Mouse (Mus musculus) splenic B cell, adult 2 months (primary cell): Measurements from ENCODE around the gene 9530003J23Rik.
"Not testable (repeated sequence)": the region's sequence is repeated elsewhere in the genome, so short reads cannot be mapped to it uniquely, and the experiment has no call there.

Experiments
- DNase-seq: peaks from one replicate; pipeline ENCODE4 v3.0.0-alpha.2; 2011; ENCODE audit warnings: low read depth, low spot score
- H3K27me3 ChIP-seq: 2 replicates; pipeline ENCODE4 v1.6.1; 2012; ENCODE audit warnings: mild to moderate bottlenecking, low read length, moderate library complexity, mixed read lengths; ENCODE audit not compliant: control insufficient read depth, poor library complexity, insufficient read depth, severe bottlenecking
- H3K36me3 ChIP-seq: 2 replicates; pipeline ENCODE4 v1.6.1; 2012; ENCODE audit warnings: mild to moderate bottlenecking, low read length, moderate library complexity, mixed read lengths; ENCODE audit not compliant: control insufficient read depth, poor library complexity, insufficient read depth, severe bottlenecking

9530003J23Rik gene

DNA sequence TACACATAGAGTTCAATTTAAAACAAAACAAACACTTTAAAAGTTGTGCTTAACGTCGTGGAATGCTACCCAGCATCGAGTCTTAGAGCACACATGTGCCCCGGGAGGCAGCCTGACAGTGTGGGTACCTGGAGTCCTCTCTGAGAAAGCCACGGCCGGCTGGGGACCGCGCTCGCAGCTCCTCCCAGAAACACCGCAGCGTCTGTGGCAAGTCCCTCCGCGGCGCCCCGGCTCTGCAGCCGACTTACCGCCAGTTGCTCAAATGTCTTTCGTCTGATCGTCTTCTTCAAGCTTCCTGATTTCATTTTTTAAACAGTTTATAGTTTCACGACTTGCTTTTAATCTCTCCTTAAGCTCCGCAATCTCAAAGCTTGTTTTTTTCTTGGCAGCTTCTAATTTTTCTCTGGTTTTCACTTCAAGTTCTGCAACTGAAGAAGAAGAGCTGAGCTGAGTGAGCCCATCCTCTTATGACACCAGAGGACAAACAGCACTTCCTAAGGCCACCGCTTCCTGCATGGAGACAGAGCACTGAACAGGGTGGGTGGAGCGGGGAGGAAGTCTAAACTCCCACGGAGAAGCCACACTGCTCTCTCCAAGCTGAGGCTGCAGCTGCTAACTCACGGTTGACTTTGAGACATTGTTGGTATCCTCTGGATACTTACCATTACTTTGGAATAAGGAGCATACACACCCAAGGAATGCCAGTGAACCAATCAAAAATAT lies 22.9 kb downstream of the 9530003J23Rik start:
- Histone ChIP-seq H3K36me3 (peaks cover 11% of the 10 kb centered on the region), H3K27me3 (no peaks in the 10 kb centered on the region)
- DNase-seq = peak; percentile 74

DNA sequence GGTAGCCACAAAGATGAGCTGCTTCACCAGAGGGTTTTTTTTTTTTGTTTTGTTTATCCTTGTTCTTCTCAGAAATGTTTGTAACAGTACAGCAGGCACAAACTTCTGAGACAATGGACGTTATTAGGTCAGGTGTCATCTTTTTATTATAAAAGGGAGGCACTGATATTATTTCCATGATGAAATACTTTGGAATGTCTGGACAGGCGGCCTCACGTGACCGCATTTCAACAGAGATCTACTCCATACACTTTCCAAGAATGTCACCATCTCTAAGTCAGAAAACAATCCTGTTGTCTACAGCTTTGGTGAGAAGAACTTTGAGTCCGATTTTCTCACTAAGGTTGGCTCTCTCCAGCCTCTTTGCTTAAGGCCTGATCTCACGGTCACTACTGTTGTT lies 27.5 kb downstream of the 9530003J23Rik start:
- Histone ChIP-seq H3K27me3 (no peaks in the 10 kb centered on the region), H3K36me3 (no peaks in the 10 kb centered on the region)
- DNase-seq = no peak

- Histone ChIP-seq H3K27me3 (no peaks in the 10 kb centered on the region), H3K36me3 (no peaks in the 10 kb centered on the region)
- peak; percentile 86 for DNase-seq
These were observed 29.0 kb downstream of the 9530003J23Rik start for GRCm38 (mm10) chr10:117209469-117209938.

- H3K36me3 ChIP-seq, H3K27me3 ChIP-seq, DNase-seq: not testable (repeated sequence)
These were observed 29.7 kb downstream of the 9530003J23Rik start for GRCm38 (mm10) chr10:117208787-117209186.

DNA sequence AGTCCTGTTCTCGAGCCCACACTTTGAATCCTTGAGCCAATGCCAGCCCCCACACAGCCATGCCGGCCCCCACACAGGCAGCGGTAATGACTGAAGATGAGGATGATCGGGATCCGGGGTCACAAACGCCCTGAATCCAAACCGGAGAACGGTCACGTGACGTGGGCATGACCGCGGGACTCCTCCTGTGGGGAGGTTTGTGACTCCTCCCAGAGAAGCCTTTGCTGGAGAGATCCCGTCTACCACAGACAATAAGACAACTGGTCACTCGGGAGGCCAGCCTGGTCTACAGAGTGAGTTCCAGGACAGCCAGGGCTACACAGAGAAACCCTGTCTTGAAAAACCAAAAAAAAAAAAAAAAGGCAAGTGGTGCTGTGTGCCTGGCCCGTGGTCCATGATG lies 30.3 kb downstream of the 9530003J23Rik start:
- no peak for DNase-seq
- no peaks in the 10 kb centered on the region for H3K36me3 ChIP-seq
- no peaks in the 10 kb centered on the region for H3K27me3 ChIP-seq

- no peaks in the 10 kb centered on the region for H3K36me3 ChIP-seq
- no peak for DNase-seq
- H3K27me3 ChIP-seq = no peaks in the 10 kb centered on the region
These were observed 32.4 kb downstream of the 9530003J23Rik start for GRCm38 (mm10) chr10:117206070-117206469.

- no peaks in the 10 kb centered on the region for H3K36me3 ChIP-seq
- DNase-seq = no peak
These were observed 34.9 kb downstream of the 9530003J23Rik start for GRCm38 (mm10) chr10:117203558-117203981.

DNA sequence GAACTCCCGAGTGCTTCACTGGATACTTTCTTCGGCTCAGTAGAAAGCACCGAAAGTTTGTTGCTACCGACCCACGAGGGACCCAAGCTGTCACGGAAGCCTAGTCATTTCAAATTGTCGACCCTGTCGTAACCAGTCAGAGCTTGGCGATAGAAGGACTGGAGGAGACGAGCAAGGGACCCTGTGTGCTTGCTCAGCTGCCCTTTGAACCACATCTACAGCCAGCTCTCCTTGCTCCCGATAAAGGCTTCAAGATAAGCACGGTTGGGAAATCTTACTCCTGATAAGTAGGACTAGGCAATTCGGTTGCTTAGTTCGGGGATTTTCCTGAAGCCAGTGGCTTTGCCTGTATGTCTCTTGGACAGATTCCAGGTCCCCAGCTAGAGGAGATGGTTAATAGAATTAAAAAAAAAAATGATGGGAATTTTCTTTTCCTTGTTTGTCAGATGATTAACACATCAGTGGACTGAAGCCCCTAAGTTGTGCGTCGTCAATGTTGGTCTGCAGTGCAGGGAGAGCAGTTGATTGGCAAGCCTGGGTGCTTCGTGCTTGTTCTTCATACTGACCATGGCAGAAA lies 35.4 kb downstream of the 9530003J23Rik start:
- no peak for DNase-seq
- Histone ChIP-seq H3K27me3 (no peaks in the 10 kb centered on the region), H3K36me3 (no peaks in the 10 kb centered on the region)

More at GRCm38 (mm10) chr10:117203558-117203981, 34.9 kb downstream of the 9530003J23Rik start:
- no peaks in the 10 kb centered on the region for H3K27me3 ChIP-seq

DNA sequence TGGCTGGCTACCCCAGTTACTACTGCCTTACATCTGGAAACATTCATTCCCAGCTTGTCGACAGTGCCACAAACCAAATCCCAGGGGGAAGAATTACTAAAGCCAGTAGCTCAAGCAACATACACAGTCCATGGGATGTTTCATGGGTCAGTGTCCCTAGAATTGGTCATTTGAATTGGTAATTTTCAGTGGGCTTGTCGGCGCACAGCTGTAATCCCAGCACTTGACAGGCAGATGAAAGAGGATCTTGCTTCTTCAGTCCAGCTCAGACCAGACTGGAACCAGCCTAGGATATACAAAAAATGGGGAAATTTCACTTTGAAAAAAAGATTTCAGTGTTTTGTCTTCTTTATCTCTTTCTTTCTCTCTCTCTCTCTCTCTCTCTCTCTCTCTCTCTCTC lies 38.8 kb downstream of the 9530003J23Rik start:
- H3K27me3 ChIP-seq = no peaks in the 10 kb centered on the region
- no peak for DNase-seq
- H3K36me3 ChIP-seq = no peaks in the 10 kb centered on the region

DNA sequence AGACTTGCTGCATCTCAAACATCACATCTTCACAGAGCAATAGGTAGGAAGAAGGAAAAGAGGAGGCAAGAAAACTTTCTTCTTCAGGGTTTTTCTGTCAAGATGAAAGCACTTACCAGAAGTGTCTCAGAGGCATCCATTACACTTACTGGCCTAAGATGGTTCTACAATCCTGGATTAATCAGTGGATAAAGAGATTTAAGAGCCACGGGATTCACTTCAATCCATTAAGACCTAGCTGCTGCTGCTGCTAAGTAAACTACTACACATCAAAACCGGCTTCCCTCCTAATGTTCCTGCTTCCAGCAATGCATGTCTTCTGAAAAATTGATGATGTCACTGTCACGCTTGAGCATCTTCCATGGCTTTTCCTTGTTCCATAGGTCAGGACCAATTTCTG lies 41.8 kb downstream of the 9530003J23Rik start:
- no peaks in the 10 kb centered on the region for H3K36me3 ChIP-seq
- no peak for DNase-seq

DNA sequence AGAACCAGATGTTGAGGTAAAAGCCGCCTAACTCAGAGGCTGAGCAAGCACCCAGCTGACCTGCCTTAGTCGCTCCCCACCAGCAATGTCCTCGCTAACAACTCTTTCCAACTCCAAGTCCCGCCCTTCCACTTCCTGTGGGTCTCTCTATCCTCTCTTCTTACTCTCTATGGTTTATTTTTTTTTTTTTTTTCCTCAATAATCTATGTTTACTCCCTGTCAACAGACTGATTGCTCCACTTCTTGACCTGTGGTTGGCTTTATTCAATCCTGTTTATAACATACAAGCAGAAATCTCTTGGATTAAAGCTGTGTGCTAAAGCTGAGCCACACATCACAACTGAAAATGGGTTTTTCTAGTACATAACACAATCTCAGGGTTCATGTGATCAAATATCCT lies 42.8 kb downstream of the 9530003J23Rik start:
- no peak for DNase-seq
- Histone ChIP-seq H3K27me3 (no peaks in the 10 kb centered on the region), H3K36me3 (no peaks in the 10 kb centered on the region)

More for the DNA sequence above, 41.8 kb downstream of the 9530003J23Rik start:
- H3K27me3 ChIP-seq = no peaks in the 10 kb centered on the region

DNA sequence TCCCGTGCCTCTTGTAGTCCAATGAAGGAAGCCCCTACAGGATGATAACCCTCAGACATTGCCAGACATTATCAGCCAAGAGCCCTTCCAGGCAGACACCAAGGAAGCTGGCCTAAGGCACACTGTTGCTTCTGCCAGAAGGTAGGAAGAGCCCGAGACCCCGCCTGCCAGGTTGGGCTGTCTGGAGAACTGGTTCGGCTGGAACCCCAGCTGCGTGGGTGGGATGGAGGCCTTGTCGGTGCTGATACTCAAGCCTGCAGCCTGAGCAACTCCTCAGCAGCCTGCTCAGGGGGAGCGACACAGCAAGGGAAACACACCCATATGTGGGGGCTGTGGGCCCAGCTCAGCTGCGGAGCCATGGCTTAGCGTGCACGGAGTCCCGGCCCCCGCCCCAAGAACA lies 43.5 kb downstream of the 9530003J23Rik start:
- H3K36me3 ChIP-seq = no peaks in the 10 kb centered on the region
- H3K27me3 ChIP-seq = no peaks in the 10 kb centered on the region
- DNase-seq = no peak

- DNase-seq = no peak
- Histone ChIP-seq H3K27me3 (no peaks in the 10 kb centered on the region), H3K36me3 (no peaks in the 10 kb centered on the region)
These were observed 45.1 kb downstream of the 9530003J23Rik start for GRCm38 (mm10) chr10:117193364-117193763.

DNA sequence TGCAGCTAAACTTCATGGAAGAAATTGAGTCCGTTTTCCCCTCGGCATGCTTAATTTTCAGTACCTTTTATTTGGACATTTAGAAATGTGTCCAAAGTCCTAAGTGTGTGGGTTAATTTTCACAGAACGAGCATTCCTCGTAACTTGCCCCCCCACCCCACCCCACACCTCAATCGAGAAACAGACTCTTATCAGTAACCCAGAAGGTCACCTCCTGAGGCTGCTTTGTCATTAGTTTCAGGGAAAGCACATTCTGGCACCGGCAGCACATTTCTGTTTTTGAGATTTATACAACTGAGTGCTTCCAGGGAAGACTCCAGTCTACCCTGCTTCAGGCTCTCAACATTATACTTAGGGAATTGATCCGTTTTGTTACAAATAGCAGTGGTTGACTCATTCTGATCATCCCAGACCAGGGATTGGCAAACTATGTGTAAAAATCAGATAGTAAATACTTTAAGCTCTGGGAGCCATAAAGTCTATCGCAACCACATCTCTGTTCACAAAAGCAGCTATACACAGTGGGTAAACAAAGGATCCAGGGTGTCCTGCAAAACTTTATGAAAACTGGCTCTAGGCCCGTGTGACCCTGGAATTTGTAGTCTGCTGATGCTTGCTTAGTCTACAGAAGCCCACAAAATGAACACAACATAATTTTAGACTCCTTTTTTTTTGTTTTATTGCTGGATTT lies 53.0 kb downstream of the 9530003J23Rik start:
- Histone ChIP-seq H3K36me3 (no peaks in the 10 kb centered on the region), H3K27me3 (no peaks in the 10 kb centered on the region)
- no peak for DNase-seq
